19 mouse cellular contexts compared by ENCODE assay signal in the genomic region with DNA sequence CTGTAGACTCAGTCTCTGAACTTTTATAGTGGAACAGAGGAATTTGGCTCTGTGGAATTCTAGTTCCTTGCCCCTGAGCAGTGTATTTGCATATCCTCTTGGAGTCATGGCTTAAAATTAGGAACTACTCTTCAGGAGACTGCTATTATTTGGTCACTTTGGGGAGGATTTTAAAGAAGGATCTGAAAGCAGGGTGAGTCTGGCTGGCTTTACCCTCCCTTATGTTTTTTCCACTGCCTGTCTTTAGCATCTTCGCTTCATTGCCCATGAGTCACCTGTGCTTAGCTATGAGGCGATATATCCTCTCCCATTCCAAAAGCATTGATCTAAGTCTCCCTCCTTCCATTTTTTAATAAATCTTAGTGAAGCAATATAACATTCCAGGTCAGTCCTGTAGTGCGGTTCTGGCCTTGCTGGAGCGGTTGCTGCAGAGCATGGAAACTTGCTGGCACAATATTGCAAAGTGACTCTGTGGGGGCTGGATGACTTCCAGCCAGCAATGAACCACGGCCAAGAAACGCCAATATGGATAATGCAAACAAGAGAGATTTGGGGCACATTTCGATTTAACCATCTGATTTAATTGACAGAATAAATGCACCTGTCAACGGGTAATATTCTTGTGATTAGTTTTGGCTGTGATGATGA.
A peak's percentile ranks its signal among the peaks of the same experiment; 100 is the strongest.
DNase-seq lines count a peak whose midpoint lies in the region; ATAC-seq and TF ChIP-seq lines count a peak whose summit lies in the region.
"Had no signal": no experiment of that assay in that cellular context is flagged by ENCODE, and none has a peak within 500 bp of the region (broad histone marks: within the 10 kb centered on the region; RNA-seq: fewer than 3 reads in every experiment).

No protein-coding gene starts in this region.

- no peak overlapping the region for H3K4me2 ChIP-seq in forebrain, embryonic 15.5 days (replicated peaks)
- H3K4me2 ChIP-seq in forebrain, embryonic 11.5 days (ENCODE audit: low read depth, low read length, severe bottlenecking): no peak overlapping the region
- no peak overlapping the region for H3K4me2 ChIP-seq in midbrain, postnatal 0 days (ENCODE audit: low read depth, low read length, poor library complexity, severe bottlenecking)
- H3K4me2 ChIP-seq in midbrain, embryonic 16.5 days (ENCODE audit: low read length): no peak overlapping the region
- H3K4me2 ChIP-seq: heart, embryonic 13.5 days had no signal

- H3K36me3 ChIP-seq in forebrain, embryonic 15.5 days: no peaks in the 10 kb centered on the region
- H3K36me3 ChIP-seq in forebrain, embryonic 11.5 days (ENCODE audit: control insufficient read depth, insufficient read depth, low read length): no peaks in the 10 kb centered on the region
- no peaks in the 10 kb centered on the region for H3K36me3 ChIP-seq in midbrain, postnatal 0 days (ENCODE audit: insufficient read depth, low read length)
- H3K36me3 ChIP-seq in midbrain, embryonic 16.5 days (ENCODE audit: control insufficient read depth, insufficient read depth, low read length): no peaks in the 10 kb centered on the region
- no peaks in the 10 kb centered on the region for H3K36me3 ChIP-seq in splenic B cell, adult 2 months (ENCODE audit: control insufficient read depth, insufficient read depth, low read length, poor library complexity, severe bottlenecking)
- H3K36me3 ChIP-seq: heart, embryonic 13.5 days had no signal

- H3K9ac ChIP-seq in forebrain, embryonic 15.5 days (replicated peaks): no peak overlapping the region
- H3K9ac ChIP-seq in forebrain, embryonic 11.5 days (ENCODE audit: low read length): no peak overlapping the region
- H3K9ac ChIP-seq in midbrain, postnatal 0 days (replicated peaks; ENCODE audit: low read length, poor library complexity, severe bottlenecking): no peak overlapping the region
- H3K9ac ChIP-seq in midbrain, embryonic 16.5 days (ENCODE audit: low read depth, low read length): no peak overlapping the region
- H3K9ac ChIP-seq: heart, embryonic 13.5 days; liver, postnatal 0 days had no signal

- ATAC-seq in forebrain, embryonic 15.5 days (replicated peaks): no peak
- ATAC-seq in forebrain, embryonic 11.5 days (replicated peaks; ENCODE audit: low FRiP score): no peak
- no peak for ATAC-seq in midbrain, postnatal 0 days (ENCODE audit: low FRiP score)
- ATAC-seq in midbrain, embryonic 16.5 days: no peak
- peak; percentile 42; the same call in 1 of the 2 replicates for ATAC-seq in granulocyte monocyte progenitor cell, adult 5-6 weeks (replicated peaks; ENCODE audit: poor library complexity, severe bottlenecking)
- ATAC-seq: CD4-positive, CD25-positive, alpha-beta regulatory T cell, adult 4 months; liver, postnatal 0 days had no signal

- WGBS in forebrain, embryonic 15.5 days: 57% methylated on average over 8 of the region's 8 CpGs
- 85% methylated on average over 8 of the region's 8 CpGs for WGBS in forebrain, embryonic 11.5 days
- WGBS in midbrain, postnatal 0 days: 67% methylated on average over 8 of the region's 8 CpGs
- 75% methylated on average over 8 of the region's 8 CpGs for WGBS in midbrain, embryonic 16.5 days

- no peaks in the 10 kb centered on the region for H3K27me3 ChIP-seq in forebrain, embryonic 15.5 days
- no peaks in the 10 kb centered on the region for H3K27me3 ChIP-seq in forebrain, embryonic 11.5 days (ENCODE audit: control insufficient read depth, insufficient read depth, low read length)
- no peaks in the 10 kb centered on the region for H3K27me3 ChIP-seq in midbrain, postnatal 0 days (ENCODE audit: insufficient read depth, low read length)
- H3K27me3 ChIP-seq in midbrain, embryonic 16.5 days (ENCODE audit: control insufficient read depth, insufficient read depth, low read depth, low read length): no peaks in the 10 kb centered on the region
- H3K27me3 ChIP-seq in splenic B cell, adult 2 months (ENCODE audit: control insufficient read depth, insufficient read depth, low read length, poor library complexity, severe bottlenecking): no peaks in the 10 kb centered on the region
- H3K27me3 ChIP-seq: heart, embryonic 13.5 days had no signal

- no peaks in the 10 kb centered on the region for H3K9me3 ChIP-seq in forebrain, embryonic 15.5 days
- no peaks in the 10 kb centered on the region for H3K9me3 ChIP-seq in forebrain, embryonic 11.5 days (ENCODE audit: control insufficient read depth, low read length)
- H3K9me3 ChIP-seq in midbrain, postnatal 0 days (ENCODE audit: low read length): no peaks in the 10 kb centered on the region
- H3K9me3 ChIP-seq in midbrain, embryonic 16.5 days (replicated peaks; ENCODE audit: control insufficient read depth, low read length, poor library complexity, severe bottlenecking): no peaks in the 10 kb centered on the region
- H3K9me3 ChIP-seq: heart, embryonic 13.5 days had no signal

- DNase-seq in forebrain, embryonic 11.5 days (ENCODE audit: low spot score): no peak
- DNase-seq in midbrain, postnatal 0 days (ENCODE audit: low spot score): peak; percentile 56
- peak; percentile 9 for DNase-seq in splenic B cell, adult 2 months (ENCODE audit: low read depth, low spot score)
- DNase-seq in ovary, adult 18-20 months (ENCODE audit: low spot score): no peak
- DNase-seq: gastrocnemius, postnatal 25 days; kidney, adult 11 months; liver; liver, postnatal 0 days; lung, postnatal 14 days; retina, postnatal 1 day; right cerebral cortex, postnatal 4 days; thymus, postnatal 4 days had no signal

- no peak for TF ChIP-seq CTCF in midbrain, postnatal 0 days (IDR thresholded peaks at IDR 0.05)

- peaks cover 5% of the 10 kb centered on the region; the same call in 1 of the 2 replicates for H3K4me1 ChIP-seq in forebrain, embryonic 15.5 days
- H3K4me1 ChIP-seq in forebrain, embryonic 11.5 days (replicated peaks; ENCODE audit: control insufficient read depth, insufficient read depth, low read length): no peaks in the 10 kb centered on the region
- no peaks in the 10 kb centered on the region for H3K4me1 ChIP-seq in midbrain, postnatal 0 days (ENCODE audit: insufficient read depth, low read length)
- no peaks in the 10 kb centered on the region for H3K4me1 ChIP-seq in midbrain, embryonic 16.5 days (ENCODE audit: control insufficient read depth, insufficient read depth, low read length)
- H3K4me1 ChIP-seq: heart, embryonic 13.5 days had no signal

- H3K4me3 ChIP-seq in forebrain, embryonic 15.5 days: no peak overlapping the region
- no peak overlapping the region for H3K4me3 ChIP-seq in forebrain, embryonic 11.5 days (ENCODE audit: low read depth, low read length)
- H3K4me3 ChIP-seq in midbrain, postnatal 0 days (ENCODE audit: low read depth, low read length): no peak overlapping the region
- no peak overlapping the region for H3K4me3 ChIP-seq in midbrain, embryonic 16.5 days (ENCODE audit: low read depth, low read length)
- H3K4me3 ChIP-seq: heart, embryonic 13.5 days; layer of hippocampus, adult 2 months had no signal

- H3K27ac ChIP-seq in forebrain, embryonic 15.5 days (replicated peaks): peak overlapping the region; percentile 32
- no peak overlapping the region for H3K27ac ChIP-seq in forebrain, embryonic 11.5 days (ENCODE audit: low read depth, low read length)
- H3K27ac ChIP-seq in midbrain, postnatal 0 days (ENCODE audit: low read depth, low read length): no peak overlapping the region
- no peak overlapping the region for H3K27ac ChIP-seq in midbrain, embryonic 16.5 days (ENCODE audit: low read length)
- H3K27ac ChIP-seq: heart, embryonic 13.5 days; kidney, postnatal 0 days; layer of hippocampus, adult 2 months had no signal

Comparison
In these comparisons a context has a peak if more than half of its experiments do, and no peak if none do; other contexts are left out.
1. DNase-seq: peak in midbrain, postnatal 0 days (single experiment) and splenic B cell, adult 2 months (single experiment); none in forebrain, embryonic 11.5 days (single experiment) and ovary, adult 18-20 months (single experiment).